Mouse (Mus musculus) left cerebral cortex, postnatal 25 days (tissue): Measurements from ENCODE around the gene Fxyd3. TPM values are rescaled to one million over a fixed set of nuclear protein-coding genes. Genes with fewer than 3 reads are reported as not detected.

ENCODE experiments used
- DNase-seq, 2 experiments: peaks; one replicate each; pipeline ENCODE4 v3.0.0; 2022; ENCODE audit warnings: low spot score in 2 of 2, mixed read lengths in 1 of 2
- intact Hi-C: fragments of 180-260 bp; cut with DNase I; formaldehyde crosslinking; loops from one replicate; pipeline ENCODE4 v1.15.1; 2025
- total RNA-seq, 2 experiments: library from RNA; stranded (reverse); gene quantifications; 2 replicates each; pipeline ENCODE4 v1.2.3; 2021

The Fxyd3 gene
- total RNA-seq, 2 experiments from 2014 or later: not detected

DNA sequence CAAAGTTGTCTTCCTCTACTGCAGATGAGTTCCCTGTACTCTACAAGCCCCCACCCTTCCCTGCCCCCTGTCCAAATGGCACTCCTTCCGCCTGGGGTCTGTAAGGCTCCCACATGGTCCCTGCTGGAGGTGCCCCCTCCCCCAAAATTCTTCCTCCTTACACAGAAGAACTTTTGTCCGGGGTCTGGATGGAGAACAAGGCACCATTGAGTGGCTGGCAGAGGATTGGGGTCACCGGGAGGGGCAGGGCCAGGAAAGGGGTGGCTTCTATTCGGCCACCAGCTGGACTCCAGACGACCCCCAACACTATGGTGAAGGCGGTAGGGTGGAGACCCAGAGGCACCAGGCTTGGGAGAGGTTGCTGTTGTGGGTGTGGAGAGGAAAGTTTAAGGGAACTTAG lies 966 bp upstream of the Fxyd3 start:
- intact Hi-C loops: no loop called here
- peak in 1 of 2 experiments; percentile 51 for DNase-seq

DNA sequence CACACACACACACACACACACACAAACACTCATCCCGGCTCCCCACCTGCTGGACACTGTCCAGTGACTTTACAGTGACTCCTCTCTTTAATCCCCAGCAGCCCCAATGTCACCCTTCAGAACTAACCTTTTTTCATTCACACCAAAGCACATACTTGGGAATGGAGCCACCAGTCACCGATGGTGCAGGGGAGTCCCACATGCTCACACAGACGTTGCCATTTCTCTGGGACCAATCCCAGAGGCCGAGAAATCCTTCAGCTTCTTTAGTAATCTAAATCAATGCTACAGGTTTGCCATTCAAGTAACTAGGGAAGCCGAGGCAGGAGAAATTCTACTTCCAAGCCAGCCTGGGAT lies 1.8 kb downstream of the Fxyd3 start:
- intact Hi-C loops: no loop called here
- peak in 1 of 2 experiments; percentile 64 for DNase-seq

DNA sequence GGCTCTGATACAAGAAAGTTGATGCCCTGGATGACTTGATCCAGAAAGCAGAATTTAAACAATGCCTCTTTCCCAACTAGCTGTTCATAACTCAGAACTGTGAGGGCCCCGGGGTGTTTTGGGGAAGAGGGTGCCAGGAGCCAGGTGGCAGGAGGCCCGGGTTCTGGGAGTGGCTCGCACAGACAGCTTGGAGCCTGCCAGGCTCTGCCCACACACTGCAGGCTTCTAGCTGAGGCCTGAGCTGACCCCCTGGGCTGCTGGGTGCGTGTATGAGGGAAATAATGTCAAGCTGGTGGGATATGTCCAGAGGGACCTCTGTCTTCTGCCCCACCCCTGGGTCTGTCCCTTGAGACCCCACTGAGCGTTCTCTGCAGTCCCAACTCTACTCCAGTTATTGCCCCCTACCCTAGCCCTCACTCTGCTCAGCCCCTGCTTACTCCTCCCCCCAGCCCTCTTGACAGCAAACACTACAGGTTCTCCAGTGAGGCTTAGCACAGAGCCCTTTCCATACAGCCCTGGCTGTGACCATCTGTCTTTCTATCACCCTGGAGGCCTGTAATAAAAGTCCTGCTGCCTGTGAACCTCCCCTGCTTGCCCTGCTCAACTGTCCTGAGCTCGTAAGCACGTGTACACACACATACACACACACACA lies 2.3 kb downstream of the Fxyd3 start:
- DNase-seq: peak in 1 of 2 experiments; percentile 58
- intact Hi-C loops: no loop called here

DNA sequence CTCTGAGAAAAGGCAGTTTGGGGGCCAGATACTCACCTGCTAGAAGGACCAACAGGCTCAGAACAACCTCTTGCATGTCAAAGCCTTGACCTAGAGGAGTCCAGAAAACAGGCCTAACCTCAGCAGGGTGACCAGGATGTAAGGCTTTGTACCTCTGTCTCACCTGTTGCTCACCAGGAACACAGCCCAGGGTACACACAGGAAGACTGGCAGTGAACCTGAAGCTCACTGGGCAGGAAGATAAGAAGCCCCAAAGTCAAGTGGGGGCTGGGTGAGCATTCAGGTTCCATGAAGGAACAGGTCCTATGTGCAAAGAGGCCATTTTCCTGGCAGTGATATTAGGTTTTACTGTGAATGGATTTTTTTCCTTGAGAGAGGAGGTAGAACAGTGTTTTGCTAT lies 3.0 kb downstream of the Fxyd3 start:
- intact Hi-C loops: no loop called here
- no peak for DNase-seq

DNA sequence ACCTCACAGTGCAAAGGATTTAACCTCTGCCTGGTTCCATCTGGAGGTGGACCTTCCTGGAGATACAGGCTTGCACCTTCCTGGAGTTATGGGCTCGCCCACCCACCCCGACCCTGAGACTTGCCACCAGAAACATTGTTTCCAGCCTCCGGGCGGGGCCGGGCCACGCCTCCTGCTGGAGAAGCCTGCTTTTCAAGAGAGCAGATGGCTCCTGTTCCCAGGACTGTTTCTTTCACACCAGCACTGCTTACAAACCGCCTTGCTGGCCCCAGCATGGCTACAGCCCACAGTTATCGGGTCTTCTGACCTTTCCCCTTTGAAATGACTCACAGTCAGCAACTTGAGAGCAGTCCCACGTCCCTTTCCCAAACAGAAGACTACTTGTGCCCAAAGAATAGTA lies 4.2 kb downstream of the Fxyd3 start:
- intact Hi-C loops: no loop called here
- DNase-seq: no peak

DNA sequence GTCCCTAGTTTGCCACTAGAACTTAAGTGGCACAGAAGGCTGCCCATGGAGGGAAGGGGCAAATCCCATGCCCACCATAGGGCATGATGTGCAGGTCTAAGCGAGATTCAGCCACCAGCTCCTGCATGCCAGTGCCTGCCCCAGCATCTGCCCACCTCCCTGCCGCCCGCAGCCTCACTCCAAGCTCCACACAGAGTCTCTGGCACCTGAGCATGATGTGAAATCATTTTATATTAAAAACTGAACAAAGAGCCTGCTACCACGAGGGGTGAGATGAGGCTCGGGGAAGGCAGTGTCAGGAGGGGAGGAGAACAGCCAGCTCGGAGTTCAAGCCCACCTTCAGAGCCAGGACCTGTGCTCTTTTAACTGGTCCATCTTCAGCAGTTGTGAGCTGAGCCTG lies 6.2 kb downstream of the Fxyd3 start:
- intact Hi-C loops: no loop called here
- DNase-seq: no peak

DNA sequence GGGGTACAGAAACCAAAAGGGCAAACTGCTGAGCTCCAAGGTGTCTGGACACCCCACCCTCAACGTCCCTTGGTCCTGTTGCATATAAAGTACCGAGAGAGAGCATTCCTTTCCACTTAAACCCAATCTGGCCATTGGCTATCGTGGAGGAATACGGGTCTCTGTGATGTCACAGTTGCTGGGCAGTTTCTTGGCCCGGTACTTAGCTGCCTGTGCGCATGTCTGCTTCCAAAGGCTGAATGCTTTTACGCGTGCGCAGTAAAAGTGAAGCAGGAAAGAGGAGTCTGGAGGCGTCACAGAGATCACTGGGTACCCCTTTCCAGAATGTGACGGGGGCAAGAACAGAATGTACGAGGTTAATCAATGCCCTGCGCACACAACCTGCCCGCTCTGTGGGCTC lies 7.0 kb downstream of the Fxyd3 start:
- intact Hi-C loops: no loop called here
- DNase-seq: no peak

DNA sequence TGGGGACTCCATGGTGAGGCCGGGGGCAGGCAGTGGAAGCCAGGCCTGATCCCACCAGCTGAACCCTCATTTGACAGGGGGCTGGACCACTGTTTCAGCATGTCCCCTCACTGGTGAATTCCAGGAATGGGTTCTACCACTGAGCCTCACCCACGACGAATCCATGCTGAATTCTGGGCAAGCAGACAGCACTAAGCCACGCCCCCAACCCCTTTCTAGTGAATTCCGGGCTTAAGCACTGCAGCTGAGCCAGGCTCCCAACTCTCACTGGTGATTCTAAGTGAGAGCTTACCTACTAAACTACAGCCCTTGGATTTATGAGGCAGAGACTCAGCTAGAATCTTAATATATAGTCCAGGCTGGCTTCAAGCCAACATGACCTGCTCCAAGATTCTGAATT lies 8.7 kb downstream of the Fxyd3 start:
- intact Hi-C loops: no loop called here

DNA sequence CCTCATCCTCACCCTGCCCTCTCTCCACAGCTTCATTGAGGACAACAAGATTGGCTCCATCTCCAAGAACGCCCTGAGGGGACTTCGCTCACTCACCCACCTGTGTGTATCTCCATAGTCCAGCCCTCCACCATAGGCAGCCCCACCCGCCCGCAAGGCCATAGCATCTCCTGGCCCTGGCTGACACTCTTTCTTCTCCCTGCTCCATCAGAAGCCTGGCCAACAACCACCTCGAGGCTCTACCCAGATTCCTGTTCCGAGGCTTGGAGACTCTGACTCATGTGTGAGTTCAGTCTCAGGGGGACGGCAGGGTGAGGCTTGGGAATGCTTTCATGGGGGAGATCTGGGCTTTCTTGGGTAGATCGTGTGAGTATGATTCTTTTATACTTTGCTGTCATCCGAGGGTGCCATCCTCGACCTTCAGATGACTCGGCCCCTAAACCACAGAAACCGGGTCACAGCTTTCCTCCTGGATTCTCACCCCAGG lies 13.4 kb downstream of the Fxyd3 start:
- intact Hi-C loops: no loop called here
- no peak for DNase-seq

More for the DNA sequence above, 8.7 kb downstream of the Fxyd3 start:
- peak in 1 of 2 experiments; percentile 67 for DNase-seq

DNA sequence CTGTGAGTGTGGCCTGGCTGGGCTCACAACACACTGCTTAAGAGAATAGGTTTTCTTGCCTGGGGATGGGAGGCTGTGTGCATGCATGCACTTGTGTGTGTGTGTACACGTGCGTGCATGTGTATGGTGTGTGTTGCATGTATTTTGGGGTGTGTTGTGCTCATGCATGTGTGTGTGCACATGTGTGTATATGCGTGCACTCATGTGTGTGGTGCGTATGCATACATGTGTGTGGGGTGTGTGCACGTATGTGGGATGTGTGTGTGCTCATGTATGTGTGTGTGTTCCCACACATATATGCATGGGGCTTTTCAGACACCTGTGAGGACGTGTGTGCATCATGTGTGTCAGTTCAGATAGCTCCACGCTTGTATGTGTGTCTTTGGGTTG lies 15.9 kb downstream of the Fxyd3 start:
- intact Hi-C loops: no loop called here

DNA sequence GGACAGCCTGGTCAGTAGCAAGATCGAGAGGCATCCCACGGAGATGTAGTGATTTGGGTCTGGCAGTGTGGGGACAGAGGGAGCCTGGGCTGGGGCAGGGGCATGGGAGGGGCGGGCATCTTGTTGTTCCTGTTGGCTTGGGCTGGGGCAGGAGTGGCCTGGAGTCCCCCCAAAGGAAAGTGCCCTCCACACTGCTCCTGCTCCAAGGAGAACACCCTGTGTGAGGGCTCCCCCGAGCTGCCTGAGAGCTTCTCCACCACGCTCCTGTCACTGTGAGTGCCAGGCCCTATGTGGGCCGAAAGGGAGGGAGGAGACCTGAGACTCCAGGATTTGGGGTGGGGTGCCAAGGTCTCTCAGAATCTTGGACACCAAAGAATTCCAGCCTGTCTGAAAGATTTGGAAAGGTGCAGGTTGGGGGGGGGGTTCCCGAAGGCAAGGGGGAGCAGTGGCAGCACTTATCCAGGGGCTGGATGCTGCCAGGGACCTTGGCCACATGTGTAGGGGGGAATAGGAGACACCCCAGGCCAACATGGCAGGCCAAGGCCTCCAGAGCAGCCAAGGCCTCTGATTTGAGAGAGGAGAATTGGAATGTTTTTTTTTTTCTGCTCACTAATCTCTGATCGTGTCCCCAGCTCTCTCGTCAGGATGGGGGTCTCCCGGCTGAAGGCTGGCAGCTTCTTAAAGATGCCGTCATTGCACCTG lies 16.4 kb downstream of the Fxyd3 start:
- DNase-seq: no peak

More for the DNA sequence above, 15.9 kb downstream of the Fxyd3 start:
- DNase-seq: no peak

DNA sequence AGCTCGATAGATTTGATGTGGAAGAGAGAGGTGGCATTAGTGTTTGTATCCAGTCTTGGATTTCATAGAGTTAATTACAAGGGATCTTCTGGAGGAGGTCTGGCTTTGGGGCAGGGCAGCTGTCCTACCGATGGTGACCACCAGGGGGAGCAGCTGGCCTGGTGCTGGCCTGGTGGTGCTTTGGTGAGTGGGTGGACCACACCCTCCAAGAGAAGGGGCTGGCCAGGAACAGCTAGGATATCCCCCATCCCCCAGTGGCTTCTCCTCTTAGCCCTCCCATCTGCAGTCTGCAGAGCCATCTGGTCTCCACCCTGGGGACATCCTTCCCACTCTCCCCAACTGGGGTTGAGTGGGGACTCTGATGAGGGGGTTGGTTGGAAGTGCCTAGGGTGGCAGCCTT lies 17.4 kb downstream of the Fxyd3 start, which contains the start of gene Lgi4:
Lgi4 (plus strand) TSS at position 235 of the 400 bp plus-strand sequence.
- DNase-seq: peak; percentile 80 to 87
- intact Hi-C loops: loop anchor here (1.0 kb wide), 2 partner anchors 19 to 38 kb away; no protein-coding TSS in a partner anchor

More for the DNA sequence above, 16.4 kb downstream of the Fxyd3 start:
- intact Hi-C loops: loop anchor here (1.0 kb wide), 2 partner anchors 18 to 37 kb away; no protein-coding TSS in a partner anchor

DNA sequence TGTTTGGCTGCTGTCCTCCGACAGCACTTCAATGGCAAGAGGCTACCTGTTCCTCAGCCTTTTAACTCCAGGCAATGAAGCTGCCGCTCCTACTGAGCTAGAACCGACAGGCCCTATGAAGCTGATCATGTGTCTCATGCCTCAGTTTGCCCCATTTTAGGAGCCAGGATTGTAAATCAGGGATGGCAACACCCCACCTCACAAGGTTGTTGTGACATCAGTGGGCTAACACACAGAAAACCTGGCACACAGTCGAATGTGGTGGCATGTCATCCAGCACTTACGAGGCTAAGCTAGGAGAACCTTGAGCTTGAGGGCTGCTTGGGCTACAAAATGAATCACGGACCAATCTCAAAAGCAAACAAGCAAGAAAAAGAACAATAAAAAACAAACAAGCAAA lies 18.3 kb downstream of the Fxyd3 start:
- DNase-seq: no peak
- intact Hi-C loops: no loop called here

DNA sequence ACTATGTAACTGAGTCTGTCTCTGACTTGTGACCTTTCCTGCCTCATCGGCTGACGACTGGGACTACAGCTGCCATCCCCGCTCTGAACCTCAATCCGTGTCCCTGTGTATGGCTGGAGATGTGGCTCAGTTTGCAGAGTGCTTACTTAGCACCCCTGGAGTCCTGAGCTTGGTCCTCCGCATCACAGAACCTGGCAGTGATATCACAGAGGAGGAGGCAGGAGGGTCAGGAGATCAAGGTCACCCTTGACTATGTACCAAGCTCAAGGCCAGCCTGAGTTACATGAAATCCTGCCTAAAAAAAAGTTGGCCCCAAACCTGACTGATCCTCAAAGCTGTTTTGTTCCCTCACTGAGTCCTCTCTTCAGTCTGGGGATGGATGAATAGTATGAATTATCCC lies 18.8 kb downstream of the Fxyd3 start:
- intact Hi-C loops: no loop called here
- DNase-seq: no peak

DNA sequence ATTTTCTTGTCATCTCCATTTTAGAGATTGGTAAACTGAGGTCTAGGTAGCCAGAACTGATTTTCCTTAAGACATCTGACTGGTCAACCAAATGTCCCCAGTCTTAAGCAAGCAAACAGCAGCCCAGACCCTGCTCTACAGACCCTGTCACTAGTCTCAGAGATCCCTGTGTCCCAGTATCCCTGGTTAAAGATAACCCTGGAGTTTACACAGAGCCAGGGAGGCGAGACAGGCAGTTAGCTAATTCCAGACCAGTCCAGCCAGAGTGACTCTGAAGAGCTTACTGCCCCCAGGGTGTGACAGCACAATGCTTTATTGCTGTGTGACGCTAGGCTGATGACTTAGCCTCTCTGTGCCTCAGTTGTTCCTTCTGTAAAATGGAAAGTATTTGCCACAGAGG lies 19.4 kb downstream of the Fxyd3 start, which contains the start of gene Fxyd1:
Fxyd1 (minus strand) TSS at position 129 of the 400 bp plus-strand sequence.
- no peak for DNase-seq
- intact Hi-C loops: no loop called here

DNA sequence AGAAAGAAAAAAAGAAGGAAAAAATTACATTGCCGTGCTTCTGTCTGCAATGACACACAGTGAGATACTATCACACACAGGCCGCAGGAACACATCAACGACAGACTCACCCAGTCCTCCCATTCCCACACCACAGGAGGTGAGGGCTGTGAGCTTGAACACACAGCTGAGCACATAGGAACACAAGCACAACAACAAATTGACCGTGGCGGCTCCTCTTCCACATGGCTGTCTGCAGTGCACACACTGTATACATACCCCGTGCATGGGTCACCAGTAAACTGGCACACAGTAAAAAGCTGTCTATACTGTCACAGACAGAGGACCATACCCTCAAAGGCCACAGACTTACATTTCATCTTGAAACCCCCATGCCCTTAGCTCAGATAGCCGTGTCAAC lies 20.1 kb downstream of the Fxyd3 start:
- intact Hi-C loops: no loop called here
- DNase-seq: no peak

DNA sequence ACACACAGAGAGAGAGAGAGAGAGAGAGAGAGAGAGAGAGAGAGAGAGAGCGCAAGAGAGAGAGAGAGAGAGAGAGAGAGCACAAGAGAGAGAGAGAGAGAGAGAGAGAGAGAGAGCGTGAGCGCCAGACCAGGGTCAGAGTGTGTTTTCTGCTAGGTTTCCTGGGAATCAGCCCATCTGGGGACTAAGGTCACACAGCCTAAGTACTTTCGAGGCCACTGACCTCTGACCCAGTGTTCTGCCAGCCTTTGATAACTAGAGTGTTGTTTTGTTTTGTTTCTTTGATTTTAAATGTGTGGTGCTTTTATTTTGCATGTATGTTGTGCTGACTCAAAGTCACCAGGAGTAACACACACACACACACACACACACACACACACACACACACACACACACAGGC lies 20.6 kb downstream of the Fxyd3 start:
- intact Hi-C loops: no loop called here
- no peak for DNase-seq

DNA sequence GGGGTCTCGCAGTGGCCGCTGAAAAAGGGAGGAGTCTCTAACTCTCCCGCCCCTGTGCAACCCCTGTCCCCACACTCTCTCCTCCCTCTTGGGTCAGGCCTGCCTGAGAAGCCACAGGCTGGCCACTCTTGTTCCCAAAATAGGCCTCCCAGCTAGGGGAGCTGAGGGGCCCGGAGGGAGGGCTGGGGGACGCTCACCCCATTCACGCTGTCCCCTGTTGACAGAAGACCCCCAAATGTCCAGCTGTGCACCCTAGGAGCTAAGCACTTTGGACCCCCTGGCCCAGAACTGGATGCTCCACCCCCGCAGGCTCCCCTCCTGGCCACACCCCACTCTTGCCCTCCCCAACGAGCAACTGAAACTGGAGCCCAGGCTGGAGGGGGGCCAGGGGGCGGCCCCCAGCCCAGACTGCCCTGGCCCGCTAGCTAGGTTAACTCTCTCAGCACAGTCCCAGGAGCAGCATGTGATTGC lies 21.1 kb downstream of the Fxyd3 start:
- DNase-seq: peak in 1 of 2 experiments; percentile 42
- intact Hi-C loops: no loop called here

DNA sequence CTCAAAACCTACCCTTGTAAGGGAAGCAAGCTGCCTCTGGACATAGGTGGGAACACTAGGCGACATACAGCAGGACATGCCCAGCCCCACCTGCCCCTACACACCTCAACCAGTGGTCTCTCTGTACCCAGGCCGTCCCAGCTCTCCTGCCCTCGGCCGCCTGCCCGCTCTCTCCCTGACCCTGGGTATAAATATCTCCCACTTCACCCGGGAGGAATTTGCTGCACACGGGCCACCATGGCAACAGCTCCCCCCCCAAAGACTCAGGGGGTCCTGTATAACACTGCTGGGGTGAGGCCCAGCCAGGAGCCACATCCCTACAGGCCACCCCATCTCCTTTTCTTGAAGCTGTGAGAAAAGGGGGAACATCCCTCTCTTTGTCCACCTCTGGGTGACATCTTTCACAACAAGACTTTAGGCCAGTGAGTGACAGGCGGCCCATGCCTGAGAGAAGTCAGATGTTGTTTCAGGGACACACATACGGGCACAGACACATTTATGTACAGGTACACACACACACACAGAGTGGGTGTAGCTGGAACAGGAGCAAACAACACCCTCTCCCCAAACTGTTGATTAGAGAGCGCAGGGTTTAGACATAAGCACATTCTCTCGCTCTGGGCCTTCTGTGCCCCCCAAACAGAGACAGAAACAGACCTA lies 21.7 kb downstream of the Fxyd3 start:
- intact Hi-C loops: no loop called here

DNA sequence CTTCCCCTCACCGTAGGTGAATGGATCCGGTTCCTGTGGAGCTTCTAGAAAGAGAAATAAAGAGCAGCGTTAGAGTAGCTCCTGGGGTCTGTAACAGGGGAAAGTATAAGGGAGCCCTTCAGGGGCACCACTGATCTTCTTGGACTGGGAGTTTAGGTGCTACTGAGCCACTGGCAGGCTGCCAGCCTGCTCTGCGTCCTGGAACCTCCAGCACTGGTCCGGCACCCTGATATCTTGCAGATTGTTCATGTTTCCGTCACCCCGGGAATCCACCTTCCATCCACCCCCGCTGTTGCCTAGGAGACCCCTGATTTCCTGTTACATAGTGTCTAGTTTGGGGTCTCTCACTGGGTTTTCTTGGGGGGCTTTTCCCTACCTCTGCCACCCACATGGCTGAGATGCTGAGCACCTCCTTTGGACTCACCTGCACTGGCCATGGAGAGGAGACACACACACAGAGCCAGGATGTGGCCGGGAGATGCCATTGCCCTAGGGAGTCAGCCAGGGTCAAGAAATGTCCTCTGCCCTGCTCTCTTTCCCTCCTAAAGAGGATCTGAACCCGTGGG lies 22.5 kb downstream of the Fxyd3 start:
- intact Hi-C loops: no loop called here

More for the DNA sequence above, 21.7 kb downstream of the Fxyd3 start:
- no peak for DNase-seq

More for the DNA sequence above, 22.5 kb downstream of the Fxyd3 start:
- peak in 1 of 2 experiments; percentile 18 for DNase-seq
